Mouse (Mus musculus) CH12.LX (cell line): ENCODE measurements around the gene Tcf7l1.

Experiments
- CTCF ChIP-seq, 2 experiments: IDR thresholded peaks in 1 of 2; conservative IDR thresholded peaks in 1 of 2; 2 replicates each; pipeline ENCODE4 v1.5.1; 2011 to 2012; ENCODE audit warnings: low read depth in 2 of 2, low read length in 2 of 2, improper control_type of control experiment in 1 of 2, inconsistent platforms in 1 of 2, mild to moderate bottlenecking in 1 of 2, moderate library complexity in 1 of 2
- EP300 ChIP-seq: IDR thresholded peaks from 2 replicates; pipeline ENCODE4 v1.6.1; 2011; ENCODE audit warnings: low read length, improper control_type of control experiment
- KAT2A ChIP-seq: IDR thresholded peaks from 2 replicates; pipeline ENCODE4 v1.6.1; 2012; ENCODE audit warnings: low read length, improper control_type of control experiment, inconsistent platforms; ENCODE audit not compliant: insufficient replicate concordance
- MAX ChIP-seq: IDR thresholded peaks from 2 replicates; pipeline ENCODE4 v1.6.1; 2011; ENCODE audit warnings: low read length, improper control_type of control experiment
- MAZ ChIP-seq: IDR thresholded peaks from 2 replicates; pipeline ENCODE4 v1.6.1; 2012; ENCODE audit warnings: low read depth, mild to moderate bottlenecking, inconsistent platforms, low read length, improper control_type of control experiment, moderate library complexity
- POLR2A ChIP-seq: IDR thresholded peaks from 2 replicates; pipeline ENCODE4 v1.6.1; 2011; ENCODE audit warnings: low read depth, mild to moderate bottlenecking, improper control_type of control experiment, low read length
- UBTF ChIP-seq: IDR thresholded peaks from 2 replicates; pipeline ENCODE4 v1.6.1; 2012; ENCODE audit warnings: low read depth, mild to moderate bottlenecking, inconsistent platforms, low read length, improper control_type of control experiment, moderate library complexity
- USF1 ChIP-seq: IDR thresholded peaks from 2 replicates; pipeline ENCODE4 v1.6.1; 2014; ENCODE audit warnings: low read depth, mild to moderate bottlenecking, inconsistent platforms, low read length, improper control_type of control experiment
- ZMIZ1 ChIP-seq: IDR thresholded peaks from 2 replicates; pipeline ENCODE4 v1.6.1; 2012; ENCODE audit warnings: low read depth, mild to moderate bottlenecking, inconsistent platforms, low read length, improper control_type of control experiment
- ZNF384 ChIP-seq: IDR thresholded peaks from 2 replicates; pipeline ENCODE4 v1.6.1; 2012; ENCODE audit warnings: low read depth, low read length, improper control_type of control experiment, inconsistent platforms

GRCm38 (mm10) chr6:72723143-72723542, 65.9 kb downstream of the Tcf7l1 start:
- TF ChIP-seq MAZ (no peak), ZMIZ1 (no peak), EP300 (no peak), CTCF (conservative IDR thresholded peaks at IDR 0.05 in 1 of 2, IDR thresholded peaks at IDR 0.05 in 1 of 2; ENCODE audit: low read depth in 2 of 2, low read length in 2 of 2) (no peak), POLR2A (no peak), MAX (no peak), UBTF (no peak), USF1 (no peak), KAT2A (no peak), ZNF384 (no peak)
